Mouse (Mus musculus): ENCODE measurements around the gene Ncf4.

- TF ChIP-seq CTCF (IDR thresholded peaks at IDR 0.05; ENCODE audit: low read depth) (no peak), EP300 (optimal IDR thresholded peaks at IDR 0.05) (no peak)
Measured at GRCm38 (mm10) chr15:78211367-78211766, 33.2 kb upstream of the Ncf4 start.
